Mouse (Mus musculus) right cerebral cortex, postnatal 36 days (tissue): ENCODE results near the gene Ptpn20.

Experiments
- DNase-seq, 2 experiments: peaks; one replicate each; pipeline ENCODE4 v3.0.0; 2022; ENCODE audit warnings: low spot score in 2 of 2, mixed read lengths in 1 of 2

The Ptpn20 gene

DNA sequence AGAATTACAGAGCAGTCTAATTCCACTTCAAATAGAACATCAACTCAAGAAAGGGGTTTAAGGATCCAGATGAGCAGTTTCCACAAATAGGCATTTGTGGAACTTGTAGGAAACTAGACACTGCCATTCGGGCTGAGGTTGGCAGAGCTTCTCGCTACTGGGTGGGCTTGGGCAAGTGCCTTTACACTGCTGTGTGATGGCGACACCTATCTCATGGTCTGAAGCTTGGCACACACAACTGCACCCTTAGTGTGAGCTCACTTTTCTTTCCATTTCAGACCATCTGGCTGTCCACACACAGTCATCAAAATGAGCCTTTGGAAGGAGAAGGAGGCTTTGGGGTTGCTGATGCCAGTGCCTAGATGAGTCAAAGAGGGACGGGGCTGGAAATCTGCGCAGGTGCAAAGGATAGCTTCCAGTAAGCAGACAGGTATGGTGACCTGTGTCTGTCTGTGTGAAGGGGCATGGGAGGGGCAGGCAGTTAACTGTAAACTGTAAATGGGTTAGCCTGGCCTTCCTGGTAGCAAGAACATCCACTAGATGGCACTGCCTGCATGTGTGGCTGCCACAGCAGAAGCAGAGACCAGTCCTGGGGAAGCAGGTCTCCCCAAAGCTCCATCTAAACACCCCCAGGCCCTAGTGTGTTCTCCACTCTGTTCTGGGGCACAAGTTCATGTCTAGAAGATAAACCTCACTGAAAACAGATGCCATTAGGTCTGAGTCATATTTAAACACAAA, 84.5 kb downstream of the Ptpn20 start:
- DNase-seq, result peak; percentile 16 to 33

DNA sequence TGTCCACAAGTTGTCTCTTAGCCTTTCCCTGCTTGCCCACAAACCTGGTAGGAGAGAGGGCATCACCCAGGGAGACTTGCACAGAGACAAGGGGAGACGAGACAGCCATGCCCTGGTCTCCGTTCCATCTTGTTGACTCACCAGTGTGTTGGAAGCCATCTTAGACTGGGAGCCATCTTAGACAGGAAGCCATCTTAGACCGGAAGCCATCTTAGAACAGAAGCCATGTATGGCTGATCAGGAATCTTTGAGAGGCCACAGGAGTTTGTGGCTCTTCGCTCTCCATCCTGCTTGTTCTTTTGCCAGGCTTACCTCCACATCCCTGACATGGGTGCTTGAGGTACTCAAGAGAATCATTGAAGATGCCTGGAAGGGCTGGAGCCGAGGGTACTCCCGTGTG, 89.0 kb downstream of the Ptpn20 start:
- no peak for DNase-seq

DNA sequence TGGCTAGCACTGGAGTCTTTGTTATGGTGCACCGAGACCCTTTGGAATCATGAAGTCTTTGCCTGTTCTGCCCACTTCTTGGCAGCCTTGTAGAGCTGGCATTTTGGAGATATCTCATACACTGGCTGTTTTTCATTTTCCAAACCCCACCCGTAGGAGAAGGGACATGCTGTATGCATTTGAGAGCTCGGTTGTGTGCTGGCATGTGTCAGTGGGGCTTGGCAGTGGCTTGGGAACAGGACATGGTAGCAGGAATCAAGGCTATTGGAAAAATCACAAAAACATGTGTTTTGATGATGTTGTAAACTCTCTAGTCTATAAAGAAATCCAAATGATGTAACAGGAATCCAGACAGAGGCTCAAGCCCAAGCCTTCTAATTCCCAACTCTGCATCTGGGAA, 89.7 kb downstream of the Ptpn20 start:
- DNase-seq, result no peak

DNA sequence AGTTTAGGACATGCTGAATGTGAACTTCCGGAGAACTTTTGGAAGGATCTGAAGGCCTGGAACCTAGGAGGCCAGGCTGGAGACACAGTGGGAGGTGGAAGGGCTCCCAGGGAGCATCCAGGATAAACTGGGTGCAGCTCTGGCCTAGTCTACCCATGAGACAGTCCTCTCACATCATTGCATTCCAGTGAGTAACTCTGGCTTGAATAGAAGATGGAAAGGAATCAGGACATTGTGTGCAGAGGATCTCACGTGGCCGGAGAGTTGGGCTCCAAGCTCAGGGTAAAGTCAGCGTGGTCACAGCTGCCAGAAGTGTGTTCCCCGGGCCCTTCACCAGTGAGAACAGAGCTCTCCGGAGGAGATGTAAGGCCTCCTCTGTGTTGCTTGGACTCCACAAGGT, 91.6 kb downstream of the Ptpn20 start:
- DNase-seq, result no peak

DNA sequence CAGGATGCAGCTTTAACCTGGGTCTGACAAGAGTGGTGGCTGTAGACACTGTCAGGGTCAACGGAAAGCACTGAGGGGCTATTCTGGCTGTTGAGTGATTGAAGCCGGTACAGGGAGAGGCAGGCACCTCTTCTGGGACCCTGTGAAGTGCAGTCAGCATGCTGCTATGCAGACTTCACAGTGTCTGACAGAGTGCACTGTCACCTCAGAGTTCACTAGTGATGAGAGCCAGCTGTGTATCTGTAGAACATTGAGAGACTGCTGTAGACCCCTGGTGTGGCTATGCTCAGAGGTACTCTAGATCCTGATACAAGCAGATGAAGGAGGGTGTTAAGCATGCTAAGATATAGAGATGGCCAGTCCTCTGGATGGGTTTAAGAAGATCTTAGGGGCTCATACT, 93.8 kb downstream of the Ptpn20 start:
- no peak for DNase-seq

DNA sequence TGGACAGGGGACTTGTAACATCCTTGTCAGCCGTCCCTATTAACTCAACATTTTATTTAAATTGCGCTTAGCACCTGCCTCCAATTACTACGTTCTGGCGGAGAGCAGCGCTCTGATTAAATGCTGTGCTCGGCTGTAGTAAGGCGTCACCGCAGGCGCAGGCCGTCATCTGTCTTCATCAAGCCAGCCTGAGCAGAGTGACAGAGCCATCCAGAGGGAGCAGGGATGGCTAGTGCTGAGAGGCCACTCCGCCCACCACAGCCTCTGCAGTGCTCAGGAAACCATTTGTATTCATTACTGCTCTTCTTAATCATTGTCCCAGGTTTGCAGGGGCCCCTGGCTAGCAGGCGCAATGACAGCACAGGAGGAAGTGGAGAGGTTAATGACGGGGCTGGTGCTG, 94.7 kb downstream of the Ptpn20 start:
- DNase-seq, result no peak

DNA sequence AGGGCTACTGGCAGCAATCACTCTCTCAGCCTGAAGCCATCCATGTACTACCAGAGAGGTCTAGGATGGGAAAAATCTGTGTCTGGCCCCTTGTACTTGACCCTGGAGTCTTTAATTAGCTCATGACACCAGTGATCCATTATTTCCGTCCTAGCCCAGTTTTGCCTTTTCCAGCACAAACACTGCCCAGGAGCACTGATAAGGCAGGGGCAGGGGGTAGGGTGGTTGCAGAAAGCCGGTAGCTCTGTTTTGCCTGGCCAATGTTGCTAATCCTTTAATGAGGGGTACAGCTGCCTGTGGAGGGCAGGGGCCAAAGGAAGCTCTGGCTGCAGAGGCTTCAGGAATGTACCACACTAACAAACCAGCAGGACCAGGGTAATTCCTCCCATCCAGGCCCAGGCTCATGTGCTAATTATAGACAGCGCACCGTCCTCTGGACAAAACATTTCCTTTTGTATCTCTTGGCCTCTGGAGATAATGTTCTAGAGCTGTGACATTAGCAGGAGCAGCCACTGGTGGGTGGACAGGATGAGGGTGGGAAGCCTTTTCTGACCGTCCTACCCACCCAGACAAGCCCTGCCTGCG, 98.5 kb downstream of the Ptpn20 start:
- no peak for DNase-seq

DNA sequence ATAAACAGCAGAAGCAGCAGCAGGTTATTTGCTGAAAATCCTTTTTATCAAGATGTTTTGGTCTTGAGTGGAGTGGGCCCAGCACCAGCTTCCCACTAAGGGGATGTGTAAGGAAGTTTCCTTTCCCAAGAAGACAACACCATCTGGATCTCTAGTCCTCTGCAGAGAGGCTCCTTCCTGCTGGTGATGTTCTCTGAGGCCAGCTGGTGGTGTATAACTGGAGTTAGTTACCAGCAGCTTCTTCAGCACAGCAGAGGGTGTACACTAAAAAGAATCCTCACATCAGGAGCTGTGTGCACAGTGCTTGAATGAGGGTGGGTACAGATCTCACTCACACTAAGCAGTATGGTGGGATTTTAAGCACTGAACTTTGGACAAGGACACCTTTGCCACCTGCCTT, 100.0 kb downstream of the Ptpn20 start:
- DNase-seq, result no peak
